Mouse (Mus musculus): ENCODE results near the gene Fhl5. TPM values are rescaled to one million over a fixed set of nuclear protein-coding genes. Genes with fewer than 3 reads are reported as not detected.
"Not testable (repeated sequence)": the region's sequence is repeated elsewhere in the genome, so short reads cannot be mapped to it uniquely, and the experiment has no call there.

Gene Fhl5
- total and polyA plus RNA-seq, 2 experiments from 2014 or later = not detected

GRCm38 (mm10) chr4:25257822-25258398 is 15.2 kb upstream of the Fhl5 start:
- H3K9me3 ChIP-seq (ENCODE audit: low read length) = no peaks in the 10 kb centered on the region
- no peaks in the 10 kb centered on the region for H3K4me1 ChIP-seq (ENCODE audit: insufficient read depth)
- 91% methylated on average over 7 of the region's 7 CpGs for WGBS
- peaks cover 35% of the 10 kb centered on the region for H3K36me3 ChIP-seq (ENCODE audit: insufficient read depth)
- H3K27ac ChIP-seq (ENCODE audit: low read depth, low read length) = no peak overlapping the region
- no peak overlapping the region for H3K4me2 ChIP-seq (ENCODE audit: low read depth)
- no peak overlapping the region for H3K4me3 ChIP-seq (ENCODE audit: low read depth, low read length)
- no peak for TF ChIP-seq CTCF (IDR thresholded peaks at IDR 0.05; ENCODE audit: low read depth)
- no peak for ATAC-seq
- H3K27me3 ChIP-seq (ENCODE audit: insufficient read depth, low read length) = no peaks in the 10 kb centered on the region
- DNase-seq = no peak
- H3K9ac ChIP-seq = no peak overlapping the region

- WGBS = 94% methylated on average over 1 of the region's 1 CpGs
- not testable (repeated sequence) for H3K27me3 ChIP-seq (ENCODE audit: insufficient read depth, low read length); H3K36me3 ChIP-seq (ENCODE audit: insufficient read depth); H3K9me3 ChIP-seq (ENCODE audit: low read length); H3K9ac ChIP-seq; H3K4me3 ChIP-seq (ENCODE audit: low read depth, low read length); H3K27ac ChIP-seq (ENCODE audit: low read depth, low read length); H3K4me2 ChIP-seq (ENCODE audit: low read depth); H3K4me1 ChIP-seq (ENCODE audit: insufficient read depth); DNase-seq; ATAC-seq
Observed at GRCm38 (mm10) chr4:25235663-25236062, 7.0 kb downstream of the Fhl5 start.

- DNase-seq; H3K9me3 ChIP-seq (ENCODE audit: low read length); H3K36me3 ChIP-seq (ENCODE audit: insufficient read depth); H3K9ac ChIP-seq; H3K27me3 ChIP-seq (ENCODE audit: insufficient read depth, low read length); H3K4me2 ChIP-seq (ENCODE audit: low read depth); H3K27ac ChIP-seq (ENCODE audit: low read depth, low read length); H3K4me3 ChIP-seq (ENCODE audit: low read depth, low read length); ATAC-seq; H3K4me1 ChIP-seq (ENCODE audit: insufficient read depth): not testable (repeated sequence)
- 76% methylated on average over 1 of the region's 1 CpGs for WGBS
Observed at GRCm38 (mm10) chr4:25233767-25234166, 8.9 kb downstream of the Fhl5 start.

- Histone ChIP-seq H3K27me3 (ENCODE audit: insufficient read depth, low read length) (no peaks in the 10 kb centered on the region), H3K36me3 (ENCODE audit: insufficient read depth) (no peaks in the 10 kb centered on the region), H3K27ac (ENCODE audit: low read depth, low read length) (no peak overlapping the region), H3K4me3 (ENCODE audit: low read depth, low read length) (no peak overlapping the region), H3K4me1 (ENCODE audit: insufficient read depth) (no peaks in the 10 kb centered on the region), H3K4me2 (ENCODE audit: low read depth) (no peak overlapping the region), H3K9ac (no peak overlapping the region), H3K9me3 (ENCODE audit: low read length) (no peaks in the 10 kb centered on the region)
- ATAC-seq = no peak
- no peak for TF ChIP-seq CTCF (IDR thresholded peaks at IDR 0.05; ENCODE audit: low read depth)
- no peak for DNase-seq
- 98% methylated on average over 3 of the region's 3 CpGs for WGBS
Observed at GRCm38 (mm10) chr4:25232546-25232945, 10.1 kb downstream of the Fhl5 start.

DNA sequence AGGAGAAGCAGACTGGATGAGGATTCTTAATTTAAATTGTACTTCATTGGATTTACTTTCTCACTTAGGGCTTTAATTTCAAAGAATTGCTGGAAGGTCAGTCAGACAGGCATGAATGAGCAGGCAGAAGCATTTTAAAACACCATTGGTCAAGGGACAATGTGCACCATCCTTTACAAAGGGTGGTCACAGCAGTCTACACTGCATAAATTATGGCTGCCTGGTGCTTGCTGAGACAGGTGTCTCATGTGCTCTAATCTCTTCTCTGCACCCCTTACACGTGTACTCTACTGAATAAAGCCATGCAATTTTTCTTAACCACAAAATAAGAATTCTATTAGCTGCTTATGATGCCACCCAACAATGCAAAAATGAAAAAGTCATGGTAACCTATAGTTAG is 15.1 kb downstream of the Fhl5 start:
- WGBS = 6% methylated on average over 1 of the region's 1 CpGs
- Histone ChIP-seq H3K27me3 (ENCODE audit: insufficient read depth, low read length) (no peaks in the 10 kb centered on the region), H3K9me3 (ENCODE audit: low read length) (no peaks in the 10 kb centered on the region), H3K4me3 (ENCODE audit: low read depth, low read length) (no peak overlapping the region), H3K36me3 (ENCODE audit: insufficient read depth) (no peaks in the 10 kb centered on the region), H3K9ac (no peak overlapping the region), H3K4me2 (ENCODE audit: low read depth) (no peak overlapping the region), H3K4me1 (ENCODE audit: insufficient read depth) (no peaks in the 10 kb centered on the region), H3K27ac (ENCODE audit: low read depth, low read length) (no peak overlapping the region)
- no peak for ATAC-seq
- no peak for DNase-seq
- TF ChIP-seq CTCF (IDR thresholded peaks at IDR 0.05; ENCODE audit: low read depth) = no peak

- H3K27me3 ChIP-seq (ENCODE audit: insufficient read depth, low read length) = no peaks in the 10 kb centered on the region
- no peaks in the 10 kb centered on the region for H3K9me3 ChIP-seq (ENCODE audit: low read length)
- H3K9ac ChIP-seq = no peak overlapping the region
- H3K27ac ChIP-seq (ENCODE audit: low read depth, low read length) = no peak overlapping the region
- H3K4me1 ChIP-seq (ENCODE audit: insufficient read depth) = no peaks in the 10 kb centered on the region
- no peak for TF ChIP-seq CTCF (IDR thresholded peaks at IDR 0.05; ENCODE audit: low read depth)
- no peak for DNase-seq
- H3K36me3 ChIP-seq (ENCODE audit: insufficient read depth) = no peaks in the 10 kb centered on the region
- H3K4me3 ChIP-seq (ENCODE audit: low read depth, low read length) = no peak overlapping the region
- no peak for ATAC-seq
- no peak overlapping the region for H3K4me2 ChIP-seq (ENCODE audit: low read depth)
Observed at GRCm38 (mm10) chr4:25221927-25222326, 20.7 kb downstream of the Fhl5 start.

DNA sequence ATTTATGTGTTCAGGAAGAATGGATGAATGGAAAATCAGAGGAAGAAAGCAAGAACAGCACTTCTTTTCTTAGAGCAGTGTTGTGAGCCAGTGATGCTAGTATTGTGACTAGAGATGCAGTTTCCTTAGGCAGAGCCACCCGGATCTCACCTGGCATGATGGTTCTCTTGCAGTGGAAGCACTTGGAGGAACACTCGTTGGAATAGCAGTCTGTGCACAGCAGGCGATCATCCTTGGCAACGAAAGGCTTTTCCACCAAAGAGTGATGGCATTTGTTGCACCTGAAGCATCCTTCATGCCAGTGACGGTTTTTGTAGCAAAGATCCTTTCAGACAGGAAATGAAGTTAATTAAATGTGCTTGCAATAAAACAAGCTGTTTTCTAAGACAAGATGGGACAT is 29.2 kb downstream of the Fhl5 start:
- ATAC-seq (no peak), DNase-seq (no peak)
- no peaks in the 10 kb centered on the region for H3K4me1 ChIP-seq (ENCODE audit: insufficient read depth)
- H3K4me3 ChIP-seq (ENCODE audit: low read depth, low read length) = no peak overlapping the region
- no peaks in the 10 kb centered on the region for H3K9me3 ChIP-seq (ENCODE audit: low read length)
- TF ChIP-seq CTCF (IDR thresholded peaks at IDR 0.05; ENCODE audit: low read depth) = no peak
- no peak overlapping the region for H3K9ac ChIP-seq
- H3K27me3 ChIP-seq (ENCODE audit: insufficient read depth, low read length) = no peaks in the 10 kb centered on the region
- H3K4me2 ChIP-seq (ENCODE audit: low read depth) = no peak overlapping the region
- no peaks in the 10 kb centered on the region for H3K36me3 ChIP-seq (ENCODE audit: insufficient read depth)
- WGBS = 44% methylated on average over 5 of the region's 5 CpGs
- H3K27ac ChIP-seq (ENCODE audit: low read depth, low read length) = no peak overlapping the region

DNA sequence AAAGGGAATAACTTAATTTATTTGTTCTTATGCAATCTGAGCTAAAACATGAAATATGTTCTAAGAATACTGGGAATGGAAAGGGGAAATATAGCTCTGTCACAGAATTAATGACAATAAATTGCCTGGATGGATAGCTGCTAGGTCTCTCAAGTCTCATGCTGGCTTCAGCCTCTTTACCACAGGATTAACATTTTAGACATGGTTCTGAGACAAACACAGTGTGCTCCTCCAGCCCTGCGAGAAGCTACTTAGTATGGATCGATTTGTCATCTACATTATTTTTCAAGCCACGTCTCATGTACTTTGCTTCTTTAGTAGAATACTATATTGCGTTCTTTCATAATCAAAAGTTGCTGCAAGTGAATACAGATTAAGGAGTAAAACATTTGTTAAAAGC is 36.5 kb downstream of the Fhl5 start:
- no peaks in the 10 kb centered on the region for H3K36me3 ChIP-seq (ENCODE audit: insufficient read depth)
- TF ChIP-seq CTCF (IDR thresholded peaks at IDR 0.05; ENCODE audit: low read depth) = no peak
- no peaks in the 10 kb centered on the region for H3K27me3 ChIP-seq (ENCODE audit: insufficient read depth, low read length)
- DNase-seq = no peak
- no peak overlapping the region for H3K9ac ChIP-seq
- no peaks in the 10 kb centered on the region for H3K4me1 ChIP-seq (ENCODE audit: insufficient read depth)
- no peak for ATAC-seq
- no peaks in the 10 kb centered on the region for H3K9me3 ChIP-seq (ENCODE audit: low read length)
- 68% methylated on average over 4 of the region's 4 CpGs for WGBS
- no peak overlapping the region for H3K4me2 ChIP-seq (ENCODE audit: low read depth)
- H3K4me3 ChIP-seq (ENCODE audit: low read depth, low read length) = no peak overlapping the region
- no peak overlapping the region for H3K27ac ChIP-seq (ENCODE audit: low read depth, low read length)

Measured in forebrain, postnatal 0 days (tissue).